Comparison of ENCODE assay signal across 12 mouse cellular contexts in genomic region chr2:106256012-106256411, GRCm38 (mm10).
DNase-seq lines count a peak whose midpoint lies in the region; ATAC-seq and TF ChIP-seq lines count a peak whose summit lies in the region.
"Had no signal": no experiment of that assay in that cellular context is flagged by ENCODE, and none has a peak within 500 bp of the region (broad histone marks: within the 10 kb centered on the region; RNA-seq: fewer than 3 reads in every experiment).

No protein-coding gene starts in this region.

- H3K9ac ChIP-seq in forebrain, embryonic 11.5 days (ENCODE audit: low read length), result no peak overlapping the region
- no peak overlapping the region for H3K9ac ChIP-seq in forebrain, embryonic 15.5 days (replicated peaks)
- H3K9ac ChIP-seq in hindbrain, embryonic 12.5 days, result no peak overlapping the region
- H3K9ac ChIP-seq in midbrain, postnatal 0 days (replicated peaks; ENCODE audit: low read length, poor library complexity, severe bottlenecking), result no peak overlapping the region
- H3K9ac ChIP-seq in heart, adult 2 months (ENCODE audit: low read depth, low read length), result no peak overlapping the region
- H3K9ac ChIP-seq: intestine, embryonic 15.5 days had no signal

- intact Hi-C loops in heart, postnatal 10 days (cut with DNase I), result no loop called here
- intact Hi-C loops in heart, adult 2 months (cut with DNase I), result no loop called here

- no peaks in the 10 kb centered on the region for H3K79me2 ChIP-seq in heart, adult 2 months (replicated peaks; ENCODE audit: control insufficient read depth, insufficient read depth, low read length)

- H3K27me3 ChIP-seq in forebrain, embryonic 11.5 days (ENCODE audit: control insufficient read depth, insufficient read depth, low read length), result no peaks in the 10 kb centered on the region
- H3K27me3 ChIP-seq in forebrain, embryonic 15.5 days, result no peaks in the 10 kb centered on the region
- H3K27me3 ChIP-seq in hindbrain, embryonic 12.5 days, result no peaks in the 10 kb centered on the region
- H3K27me3 ChIP-seq in midbrain, postnatal 0 days (ENCODE audit: insufficient read depth, low read length), result no peaks in the 10 kb centered on the region; the same call in 1 of the 2 replicates
- no peaks in the 10 kb centered on the region for H3K27me3 ChIP-seq in heart, adult 2 months (ENCODE audit: control insufficient read depth, insufficient read depth, low read length)
- H3K27me3 ChIP-seq: intestine, embryonic 15.5 days had no signal

- no peak for TF ChIP-seq EP300 in heart, adult 2 months (IDR thresholded peaks at IDR 0.05; ENCODE audit: insufficient read depth, low read depth, low read length)

- H3K36me3 ChIP-seq in forebrain, embryonic 11.5 days (ENCODE audit: control insufficient read depth, insufficient read depth, low read length), result no peaks in the 10 kb centered on the region
- no peaks in the 10 kb centered on the region for H3K36me3 ChIP-seq in forebrain, embryonic 15.5 days
- H3K36me3 ChIP-seq in hindbrain, embryonic 12.5 days, result no peaks in the 10 kb centered on the region
- H3K36me3 ChIP-seq in midbrain, postnatal 0 days (ENCODE audit: insufficient read depth, low read length), result no peaks in the 10 kb centered on the region
- H3K36me3 ChIP-seq in heart, adult 2 months (ENCODE audit: control insufficient read depth, insufficient read depth, low read length), result no peaks in the 10 kb centered on the region
- H3K36me3 ChIP-seq: intestine, embryonic 15.5 days had no signal

- no peak for DNase-seq in forebrain, embryonic 11.5 days (ENCODE audit: low spot score)
- peak; percentile 6 for DNase-seq in ZHBTc4 (ENCODE audit: low read depth, low spot score)
- DNase-seq in midbrain, postnatal 0 days (ENCODE audit: low spot score), result peak; percentile 54
- DNase-seq in heart, postnatal 10 days, result no peak
- DNase-seq in heart, adult 2 months, result no peak
- no peak for DNase-seq in lung, postnatal 4 days
- DNase-seq: lung, postnatal 10 days; thymus, postnatal 36 days had no signal

- WGBS in forebrain, embryonic 11.5 days, result 38% methylated on average over 12 of the region's 12 CpGs
- WGBS in forebrain, embryonic 15.5 days, result 43% methylated on average over 12 of the region's 12 CpGs
- 40% methylated on average over 12 of the region's 12 CpGs for WGBS in hindbrain, embryonic 12.5 days
- WGBS in midbrain, postnatal 0 days, result 25% methylated on average over 12 of the region's 12 CpGs
- WGBS in heart, adult 2 months, result 73% methylated on average over 12 of the region's 12 CpGs

- no peaks in the 10 kb centered on the region for H3K4me1 ChIP-seq in forebrain, embryonic 11.5 days (replicated peaks; ENCODE audit: control insufficient read depth, insufficient read depth, low read length)
- H3K4me1 ChIP-seq in forebrain, embryonic 15.5 days, result no peaks in the 10 kb centered on the region
- peaks cover 4% of the 10 kb centered on the region; the same call in 1 of the 2 replicates for H3K4me1 ChIP-seq in hindbrain, embryonic 12.5 days
- no peaks in the 10 kb centered on the region for H3K4me1 ChIP-seq in midbrain, postnatal 0 days (ENCODE audit: insufficient read depth, low read length)
- no peaks in the 10 kb centered on the region for H3K4me1 ChIP-seq in heart, adult 2 months (ENCODE audit: control insufficient read depth, insufficient read depth, low read length)
- H3K4me1 ChIP-seq: intestine, embryonic 15.5 days had no signal

- H3K9me3 ChIP-seq in forebrain, embryonic 11.5 days (ENCODE audit: control insufficient read depth, low read length), result no peaks in the 10 kb centered on the region
- no peaks in the 10 kb centered on the region for H3K9me3 ChIP-seq in forebrain, embryonic 15.5 days
- no peaks in the 10 kb centered on the region for H3K9me3 ChIP-seq in hindbrain, embryonic 12.5 days (replicated peaks)
- no peaks in the 10 kb centered on the region for H3K9me3 ChIP-seq in midbrain, postnatal 0 days (ENCODE audit: low read length)
- H3K9me3 ChIP-seq: intestine, embryonic 15.5 days had no signal

- ATAC-seq in forebrain, embryonic 11.5 days (replicated peaks; ENCODE audit: low FRiP score), result peak; percentile 63; the same call in 1 of the 2 replicates
- ATAC-seq in forebrain, embryonic 15.5 days (replicated peaks), result no peak
- ATAC-seq in hindbrain, embryonic 12.5 days (ENCODE audit: low FRiP score), result peak; percentile 71; the same call in 1 of the 2 replicates
- ATAC-seq in midbrain, postnatal 0 days (ENCODE audit: low FRiP score), result peak; percentile 58; the same call in 1 of the 2 replicates
- ATAC-seq: intestine, embryonic 15.5 days had no signal

- H3K27ac ChIP-seq in forebrain, embryonic 11.5 days (ENCODE audit: low read depth, low read length), result no peak overlapping the region
- H3K27ac ChIP-seq in forebrain, embryonic 15.5 days (replicated peaks), result no peak overlapping the region
- no peak overlapping the region for H3K27ac ChIP-seq in hindbrain, embryonic 12.5 days
- H3K27ac ChIP-seq in midbrain, postnatal 0 days (ENCODE audit: low read depth, low read length), result no peak overlapping the region
- H3K27ac ChIP-seq in heart, adult 2 months, result no peak overlapping the region
- H3K27ac ChIP-seq: intestine, embryonic 15.5 days had no signal

- H3K4me2 ChIP-seq in forebrain, embryonic 11.5 days (ENCODE audit: low read depth, low read length, severe bottlenecking), result no peak overlapping the region
- no peak overlapping the region for H3K4me2 ChIP-seq in forebrain, embryonic 15.5 days (replicated peaks)
- H3K4me2 ChIP-seq in hindbrain, embryonic 12.5 days (replicated peaks), result no peak overlapping the region
- no peak overlapping the region for H3K4me2 ChIP-seq in midbrain, postnatal 0 days (ENCODE audit: low read depth, low read length, poor library complexity, severe bottlenecking)
- H3K4me2 ChIP-seq: heart, embryonic 11.5 days; intestine, embryonic 15.5 days had no signal

- H3K4me3 ChIP-seq in forebrain, embryonic 11.5 days (ENCODE audit: low read depth, low read length), result no peak overlapping the region
- H3K4me3 ChIP-seq in forebrain, embryonic 15.5 days, result no peak overlapping the region
- H3K4me3 ChIP-seq in hindbrain, embryonic 12.5 days, result no peak overlapping the region
- no peak overlapping the region for H3K4me3 ChIP-seq in midbrain, postnatal 0 days (ENCODE audit: low read depth, low read length)
- H3K4me3 ChIP-seq in heart, adult 2 months, result no peak overlapping the region
- H3K4me3 ChIP-seq: intestine, embryonic 15.5 days had no signal

- no peak for TF ChIP-seq CTCF in midbrain, postnatal 0 days (IDR thresholded peaks at IDR 0.05)
- no peak for TF ChIP-seq CTCF in heart, adult 2 months (IDR thresholded peaks at IDR 0.05)

- no peak for TF ChIP-seq POLR2A in heart, adult 2 months (IDR thresholded peaks at IDR 0.05; ENCODE audit: insufficient read depth, low read depth, low read length)

Comparison
In these comparisons a context has a peak if more than half of its experiments do, and no peak if none do; other contexts are left out.
1. DNase-seq: peak in ZHBTc4 (single experiment) and midbrain, postnatal 0 days (single experiment); none in forebrain, embryonic 11.5 days (single experiment), heart, postnatal 10 days (0 of 2), heart, adult 2 months (0 of 2) and lung, postnatal 4 days (0 of 2).